Mouse (Mus musculus) hematopoietic stem cell, adult 5-6 weeks (primary cell): ENCODE data around the gene Nif3l1. TPM values are rescaled to one million over a fixed set of nuclear protein-coding genes. Genes with fewer than 3 reads are reported as not detected.

Source experiments
- ATAC-seq, 2 experiments: fragments of 125-278 bp in 1 of 2; replicated peaks in 1 of 2; 2 replicates each; pipeline ENCODE4 v1.8.0; 2016 to 2017; ENCODE audit warnings: inconsistent platforms in 2 of 2, mild to moderate bottlenecking in 2 of 2, moderate number of reproducible peaks in 2 of 2, low read depth in 1 of 2, moderate TSS enrichment in 1 of 2; ENCODE audit not compliant: low FRiP score in 2 of 2, poor library complexity in 2 of 2, severe bottlenecking in 2 of 2, insufficient read depth in 1 of 2, low TSS enrichment in 1 of 2
- total RNA-seq: library from RNA; stranded (forward); fragments of 172-1452, 232-1000 nt; gene quantifications from 2 replicates; pipeline ENCODE4 v1.2.3, GENCODE M21; 2017

Nif3l1 gene
- total RNA-seq, 1 experiment from 2014 or later, result 67.7 TPM

GRCm38 (mm10) chr1:58507249-58507648 lies 62.3 kb downstream of the Nif3l1 start:
- ATAC-seq, result no peak

Other genes with a start within 250 kb of the Nif3l1 start
- 0.25 and 0.55 TPM in 2 replicates for gene Aox4, start 234.8 kb upstream of the Nif3l1 start, total RNA-seq
- gene Aox2, start 166.8 kb upstream of the Nif3l1 start, total RNA-seq, result 0.38 TPM in 1 of 2 replicates, not detected in the other
- gene Bzw1, start 52.3 kb upstream of the Nif3l1 start, total RNA-seq, result 186 and 230 TPM in 2 replicates
- 916 and 987 TPM in 2 replicates for gene Clk1, start 21.1 kb upstream of the Nif3l1 start, total RNA-seq
- gene Ppil3, start 335 bp downstream of the Nif3l1 start, total RNA-seq, result 66.9 and 94.8 TPM in 2 replicates
- gene Orc2, start 60.0 kb downstream of the Nif3l1 start, total RNA-seq, result 70.3 and 87.7 TPM in 2 replicates
- 17.9 and 35.1 TPM in 2 replicates for gene Fam126b, start 141.2 kb downstream of the Nif3l1 start, total RNA-seq
- gene Ndufb3, start 141.2 kb downstream of the Nif3l1 start, total RNA-seq, result 51.0 and 89.8 TPM in 2 replicates